Mouse (Mus musculus) adrenal gland, postnatal 14 days (tissue): ENCODE measurements at regions not wholly inside any gene's neighbourhood (a gene's known extent, or its start where the extent isn't known, plus 50 kb on each side); places are given as distances from the start of the nearest gene placed in this dataset.

ENCODE experiments used
- DNase-seq: peaks from one replicate; pipeline ENCODE4 v3.0.0; 2021; ENCODE audit warnings: mixed read lengths

GRCm38 (mm10) chr11:64579826-64580225, 143.4 kb upstream of the F930015N05Rik start:
- DNase-seq, result peak; percentile 84

DNA sequence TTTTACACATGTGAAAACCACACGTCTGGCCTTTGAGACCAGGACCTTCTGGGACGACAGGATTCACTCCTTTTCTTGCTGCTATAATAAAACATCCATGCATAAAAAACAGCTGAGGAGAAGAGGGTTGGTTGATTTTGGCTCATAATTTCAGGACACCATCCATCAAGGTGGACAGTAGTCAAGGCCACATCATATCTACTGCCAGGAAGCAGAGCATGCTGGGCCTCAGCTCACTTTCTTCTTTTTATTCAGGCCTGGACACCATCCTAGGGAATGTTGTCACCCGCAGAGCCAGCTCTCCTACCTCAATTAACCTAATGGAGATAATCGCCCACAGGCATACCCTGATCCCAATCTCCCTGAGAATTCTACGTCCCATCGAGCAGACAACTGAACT, 149.6 kb upstream of the F930015N05Rik start:
- peak; percentile 58 for DNase-seq

GRCm38 (mm10) chr11:64587034-64587710, 150.7 kb upstream of the F930015N05Rik start:
- no peak for DNase-seq

GRCm38 (mm10) chr11:64587751-64588600, 151.5 kb upstream of the F930015N05Rik start:
- DNase-seq, result no peak

DNA sequence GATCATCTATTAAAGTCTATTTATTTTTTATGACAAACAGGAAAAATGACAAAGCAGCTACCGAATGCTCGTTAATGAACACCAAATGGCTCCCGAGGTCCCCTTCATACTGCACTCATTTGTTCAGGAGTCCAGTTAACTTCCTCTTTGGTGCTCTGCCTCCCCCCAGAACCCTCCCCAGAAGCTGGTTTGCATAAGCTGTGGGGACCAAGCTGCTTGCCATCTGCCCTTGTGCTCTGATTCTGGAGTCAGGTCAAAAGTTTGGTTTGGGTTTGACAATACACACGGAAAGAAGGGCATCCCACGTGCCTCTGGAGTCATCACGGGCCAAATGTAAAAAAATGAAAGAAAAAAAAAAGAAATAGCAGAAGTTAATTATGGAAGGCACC, 152.1 kb upstream of the F930015N05Rik start:
- DNase-seq, result no peak

- peak; percentile 45 for DNase-seq
Measured at GRCm38 (mm10) chr11:64589026-64589425, 152.6 kb upstream of the F930015N05Rik start.

GRCm38 (mm10) chr11:64590091-64590490, 153.6 kb upstream of the F930015N05Rik start:
- no peak for DNase-seq

GRCm38 (mm10) chr11:64592253-64592652, 155.8 kb upstream of the F930015N05Rik start:
- DNase-seq, result no peak

- no peak for DNase-seq
Measured at GRCm38 (mm10) chr11:64597305-64597704, 160.9 kb upstream of the F930015N05Rik start.

GRCm38 (mm10) chr11:64599178-64599577, 162.7 kb upstream of the F930015N05Rik start:
- peak; percentile 90 for DNase-seq

DNA sequence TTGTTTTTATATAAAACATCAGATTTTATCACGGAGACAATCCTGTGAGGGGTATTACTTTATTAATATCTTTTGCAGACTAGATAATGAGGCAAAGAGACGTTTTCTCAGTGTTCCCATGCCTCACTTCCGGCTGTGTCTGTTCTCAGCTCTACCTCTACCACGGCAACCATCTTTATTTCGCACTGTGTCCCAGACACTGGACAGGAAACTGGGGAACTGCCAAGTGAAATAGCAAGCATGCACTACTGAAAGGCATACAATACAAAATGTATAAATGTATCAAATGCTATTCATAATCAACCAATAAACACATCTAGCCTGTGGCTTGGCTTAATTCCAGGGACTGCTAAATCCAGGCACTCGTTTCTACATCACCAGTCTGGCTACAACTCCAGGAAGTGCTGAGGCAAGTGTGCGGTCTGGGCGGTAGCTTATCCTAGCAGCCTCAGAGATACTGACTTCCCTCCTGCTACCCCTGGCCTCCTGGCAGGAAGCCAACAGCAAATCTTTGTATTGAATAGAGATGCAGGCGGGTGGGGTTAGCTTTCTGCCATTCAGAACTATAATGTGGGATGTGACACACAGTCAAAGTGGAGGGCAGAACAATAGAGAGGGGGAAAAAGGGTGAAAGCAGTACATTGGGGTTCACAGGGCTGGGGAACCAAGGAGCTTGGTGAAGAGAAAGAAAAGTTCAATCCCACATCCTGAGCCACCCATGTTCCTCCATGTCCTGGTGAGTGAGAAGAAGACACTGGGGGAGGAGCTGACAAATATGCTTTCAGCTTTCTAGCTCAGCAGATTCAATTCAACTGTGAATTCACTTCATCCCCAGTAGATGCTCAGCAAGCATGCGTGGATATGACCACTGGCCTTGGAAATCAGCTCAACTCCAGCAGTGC, 164.0 kb upstream of the F930015N05Rik start:
- peak; percentile 49 for DNase-seq

DNA sequence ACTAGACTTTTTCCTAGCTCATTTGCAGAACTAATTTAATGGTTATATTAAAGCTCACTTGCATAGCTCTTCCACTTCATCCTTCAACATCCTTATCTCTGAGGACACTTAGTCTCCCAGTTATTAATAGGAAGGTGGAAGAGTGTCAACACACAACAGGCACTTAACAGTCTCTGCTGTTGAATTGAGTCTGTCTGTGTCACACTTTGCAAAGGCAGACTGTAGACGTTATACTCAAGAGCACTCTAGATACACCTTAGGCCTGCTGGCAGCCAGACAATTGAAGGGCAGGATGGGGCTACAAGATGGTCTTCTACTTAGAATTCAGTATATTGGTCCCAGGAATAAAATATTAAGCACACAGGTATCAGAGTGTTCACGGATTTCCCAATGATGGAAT, 172.6 kb upstream of the F930015N05Rik start:
- DNase-seq, result no peak

GRCm38 (mm10) chr11:64610724-64611123, 174.3 kb upstream of the F930015N05Rik start:
- DNase-seq, result no peak

DNA sequence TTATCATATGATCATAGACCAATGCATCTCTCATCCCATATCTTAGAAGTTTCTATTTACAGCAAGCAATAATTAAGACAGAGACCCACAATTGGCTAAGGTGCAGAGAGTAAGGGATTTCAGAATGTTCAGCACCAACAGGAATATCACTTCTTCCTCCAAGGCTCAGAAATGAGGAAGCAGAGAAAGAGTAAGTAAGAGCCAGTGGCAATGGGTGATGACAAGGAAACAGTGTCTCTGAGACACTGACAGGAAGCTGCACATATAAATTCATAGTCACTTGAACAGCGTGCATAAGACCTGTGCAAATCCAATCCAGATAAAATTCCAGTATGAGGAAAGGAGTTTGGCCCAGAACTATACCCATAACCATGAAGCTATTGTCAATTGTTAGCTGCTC, 178.7 kb upstream of the F930015N05Rik start:
- DNase-seq, result no peak

GRCm38 (mm10) chr11:64618631-64619385, 182.4 kb upstream of the F930015N05Rik start:
- peak; percentile 14 for DNase-seq

DNA sequence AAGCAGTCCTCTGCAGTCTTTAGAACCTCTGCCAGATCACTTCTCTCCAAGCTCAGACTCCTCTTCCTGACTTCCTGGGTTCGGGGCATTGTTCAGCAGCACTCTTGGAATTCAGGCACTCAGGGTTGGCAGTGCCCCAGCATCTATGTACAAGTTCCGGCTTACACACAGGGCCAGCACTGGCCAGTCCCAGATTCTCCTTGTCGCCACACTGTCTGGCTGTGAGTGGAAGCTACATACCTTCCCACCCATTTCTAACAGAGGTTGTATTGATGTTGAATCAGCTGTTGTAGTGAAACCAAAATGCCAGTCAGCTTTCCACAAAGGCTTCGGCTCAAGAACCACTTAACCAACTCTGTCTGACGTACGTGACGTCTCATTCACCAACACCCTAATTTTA, 190.7 kb upstream of the F930015N05Rik start:
- DNase-seq, result no peak

DNA sequence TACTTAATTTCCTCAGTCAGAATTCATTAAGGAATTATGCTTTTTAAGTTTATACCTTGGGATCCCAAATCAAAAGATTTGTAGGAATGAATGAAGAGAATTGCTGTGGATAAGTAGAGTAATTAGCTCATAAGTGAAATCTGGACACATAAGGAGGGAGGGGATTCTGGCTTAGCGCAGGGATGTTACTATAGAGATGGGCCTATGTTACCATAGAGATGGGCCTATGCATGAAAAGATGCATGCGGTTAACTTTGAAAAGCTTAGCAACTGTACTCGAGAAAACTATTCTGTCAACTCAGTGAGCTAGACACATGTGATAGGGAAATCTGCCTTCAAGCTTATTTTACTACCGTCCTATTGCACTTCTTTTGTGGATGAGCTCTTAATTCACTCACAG, 204.5 kb upstream of the F930015N05Rik start:
- no peak for DNase-seq

DNA sequence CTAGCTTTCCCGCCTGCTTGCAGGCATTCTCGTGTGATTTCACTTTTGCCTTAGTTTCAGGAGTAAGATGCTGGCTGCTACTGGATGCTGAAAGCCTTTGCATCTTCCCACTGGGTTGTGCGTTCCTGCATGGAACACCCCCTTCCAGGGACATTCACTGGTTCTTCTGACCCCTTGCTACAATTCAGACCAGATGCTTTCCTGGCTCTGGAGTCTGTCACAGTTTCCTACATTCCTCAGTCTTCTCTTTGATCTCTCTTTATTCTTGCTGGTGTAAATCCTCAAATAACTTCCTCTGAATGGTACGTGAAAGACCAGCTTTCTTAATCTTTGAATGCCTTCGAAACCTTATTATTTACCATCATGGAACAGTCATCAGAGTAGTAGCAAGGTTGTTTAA, 206.7 kb upstream of the F930015N05Rik start:
- DNase-seq, result no peak

DNA sequence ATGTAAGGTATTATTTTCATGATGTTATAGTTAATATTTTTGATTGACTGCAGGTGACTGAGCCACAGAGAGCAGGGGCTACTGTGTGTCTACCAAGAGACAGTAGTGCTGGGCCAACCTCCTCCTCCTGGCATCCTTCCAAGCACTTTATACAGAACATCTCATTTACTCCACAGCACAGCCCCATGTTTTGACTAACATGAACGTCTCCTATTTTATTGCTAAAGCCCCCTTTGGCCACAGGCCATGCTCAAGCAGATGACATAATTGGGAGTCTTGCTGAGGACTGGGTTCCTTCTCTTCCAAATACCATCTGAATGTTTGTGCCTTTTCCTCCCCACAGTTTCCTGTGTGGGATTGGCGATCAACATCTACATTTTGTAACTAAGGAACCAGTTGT, 211.5 kb upstream of the F930015N05Rik start:
- no peak for DNase-seq

- DNase-seq, result no peak
Measured at GRCm38 (mm10) chr11:64650571-64651282, 214.3 kb upstream of the F930015N05Rik start.

DNA sequence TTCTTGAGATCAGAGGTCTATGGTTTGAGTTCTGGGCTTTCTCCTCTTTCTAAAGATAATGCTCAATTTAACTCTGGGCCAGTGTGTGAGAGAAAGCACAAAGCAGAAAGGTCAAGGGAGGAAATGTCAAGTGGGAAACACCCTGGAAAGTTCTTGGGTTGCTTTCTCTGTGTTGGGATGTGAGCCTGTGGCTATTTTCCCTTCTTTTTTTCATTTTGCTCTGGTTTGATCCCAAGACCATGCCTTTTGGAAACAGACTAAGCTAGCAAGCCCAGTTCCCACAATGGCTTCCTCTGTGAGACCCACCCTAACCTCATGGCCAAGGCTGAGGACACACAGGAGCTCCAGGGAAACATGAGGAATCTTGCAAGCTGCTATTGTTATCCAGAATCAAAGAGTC, 216.4 kb upstream of the F930015N05Rik start:
- no peak for DNase-seq
